Mouse (Mus musculus) embryonic facial prominence, embryonic 13.5 days (tissue): ENCODE data around the gene Slc35a1. TPM values are rescaled to one million over a fixed set of nuclear protein-coding genes. Genes with fewer than 3 reads are reported as not detected.

ENCODE experiments used
- ATAC-seq: fragments of 200-750 bp; cut with Nextera tagmentation; 2 replicates; pipeline ENCODE4 v1.8.0; 2017; ENCODE audit warnings: low read depth; ENCODE audit not compliant: insufficient number of reproducible peaks, insufficient read depth, low FRiP score, low TSS enrichment
- H3K27ac ChIP-seq: fragments of 300-500 bp; sonication (generic); 2 replicates; pipeline ENCODE4 v1.5.1; 2015; ENCODE audit warnings: moderate library complexity, mild to moderate bottlenecking, inconsistent platforms
- H3K27me3 ChIP-seq: fragments of 300-500 bp; sonication (generic); 2 replicates; pipeline ENCODE4 v1.6.1; 2015; ENCODE audit warnings: mild to moderate bottlenecking, inconsistent platforms
- H3K36me3 ChIP-seq: fragments of 300-500 bp; sonication (generic); 2 replicates; pipeline ENCODE4 v1.6.1; 2015; ENCODE audit warnings: mild to moderate bottlenecking, inconsistent platforms
- H3K4me1 ChIP-seq: fragments of 300-500 bp; sonication (generic); 2 replicates; pipeline ENCODE4 v1.6.1; 2015; ENCODE audit warnings: inconsistent platforms
- H3K4me2 ChIP-seq: fragments of 300-500 bp; sonication (generic); 2 replicates; pipeline ENCODE4 v1.6.1; 2015; ENCODE audit warnings: moderate library complexity, mild to moderate bottlenecking, inconsistent platforms
- H3K4me3 ChIP-seq: fragments of 300-500 bp; sonication (generic); 2 replicates; pipeline ENCODE4 v1.5.1; 2015; ENCODE audit warnings: mild to moderate bottlenecking, inconsistent platforms
- H3K9ac ChIP-seq: fragments of 300-500 bp; sonication (generic); 2 replicates; pipeline ENCODE4 v1.6.1; 2015; ENCODE audit warnings: mild to moderate bottlenecking, inconsistent platforms
- H3K9me3 ChIP-seq: fragments of 300-500 bp; sonication (generic); 2 replicates; pipeline ENCODE4 v1.6.1; 2016; ENCODE audit warnings: inconsistent platforms
- WGBS: fragments of 180-500 bp; shearing (Covaris S2); methylation state at CpG from one replicate; pipeline ENCODE4 v1.1.7; 2015; ENCODE audit warnings: mixed read lengths; 5-methylcytosine and 5-hydroxymethylcytosine counted together
- polyA plus RNA-seq: library from polyadenylated mRNA; unstranded; fragments of >200 nt; fragmentation: Nextera tagmentation; extraction: Ambion mirVana; gene quantifications from 2 replicates; pipeline ENCODE4 v1.2.1, GENCODE M21; 2015

The Slc35a1 gene
- polyA plus RNA-seq, 1 experiment from 2014 or later: 50.4 TPM

GRCm38 (mm10) chr4:34707248-34707647, 20.0 kb upstream of the Slc35a1 start:
- Histone ChIP-seq H3K27me3 (no peaks in the 10 kb centered on the region), H3K9me3 (0 out of 2 replicates have a peak, but pooled peaks cover 5% of the 10 kb centered on the region), H3K4me2 (no peak overlapping the region), H3K36me3 (no peaks in the 10 kb centered on the region), H3K9ac (no peak overlapping the region), H3K4me1 (no peaks in the 10 kb centered on the region), H3K27ac (no peak overlapping the region), H3K4me3 (no peak overlapping the region)
- 78% methylated on average over 3 of the region's 3 CpGs for WGBS
- no peak for ATAC-seq

DNA sequence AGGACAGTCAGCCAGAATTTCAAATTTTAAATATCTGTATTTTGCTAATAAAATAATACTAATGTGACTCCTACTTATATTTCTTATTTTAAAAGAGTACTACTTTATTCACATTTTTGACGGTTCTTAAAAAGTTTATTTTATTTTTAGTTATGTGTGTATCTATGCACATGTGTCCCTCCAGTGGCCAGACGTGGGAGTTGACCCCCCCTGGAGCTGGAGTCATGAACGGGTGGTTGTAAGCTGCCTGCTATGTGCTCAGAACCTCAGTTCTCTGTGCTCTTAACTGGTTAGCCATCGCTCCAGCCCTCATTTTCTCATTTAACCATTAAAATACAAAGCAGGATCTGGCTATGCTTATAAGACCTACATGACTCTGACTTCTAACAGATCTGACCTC, 15.8 kb upstream of the Slc35a1 start:
- Histone ChIP-seq H3K4me1 (no peaks in the 10 kb centered on the region), H3K27ac (no peak overlapping the region), H3K4me2 (no peak overlapping the region), H3K9me3 (no peaks in the 10 kb centered on the region), H3K9ac (no peak overlapping the region), H3K4me3 (no peak overlapping the region), H3K27me3 (no peaks in the 10 kb centered on the region), H3K36me3 (no peaks in the 10 kb centered on the region)
- no peak for ATAC-seq
- WGBS: 66% methylated on average over 4 of the region's 4 CpGs

GRCm38 (mm10) chr4:34702231-34702630, 15.0 kb upstream of the Slc35a1 start:
- H3K27ac ChIP-seq: no peak overlapping the region
- no peaks in the 10 kb centered on the region for H3K27me3 ChIP-seq
- H3K9me3 ChIP-seq: no peaks in the 10 kb centered on the region
- no peak overlapping the region for H3K4me2 ChIP-seq
- no peaks in the 10 kb centered on the region for H3K4me1 ChIP-seq
- ATAC-seq: no peak
- 95% methylated on average over 11 of the region's 11 CpGs for WGBS
- H3K36me3 ChIP-seq: no peaks in the 10 kb centered on the region
- no peak overlapping the region for H3K4me3 ChIP-seq
- no peak overlapping the region for H3K9ac ChIP-seq

DNA sequence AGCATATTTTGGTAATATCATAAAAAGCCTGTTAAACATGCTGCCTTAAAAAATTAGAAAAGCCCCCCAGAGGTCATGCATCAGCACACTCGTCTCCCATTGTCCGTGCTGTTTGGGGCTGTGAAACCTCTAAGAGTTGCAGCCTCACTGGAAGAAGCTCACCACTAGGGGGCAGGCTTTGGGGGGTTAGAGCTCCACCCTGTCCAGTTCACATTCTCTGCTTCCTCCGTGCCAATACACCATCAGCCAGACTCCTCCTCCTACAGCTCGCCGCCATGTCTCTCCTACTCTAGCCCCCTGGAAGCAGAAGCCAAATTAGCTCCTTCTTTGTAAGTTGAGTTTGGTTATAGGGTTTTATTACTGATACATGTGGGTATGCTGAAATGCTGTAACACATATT, 14.3 kb upstream of the Slc35a1 start:
- WGBS: 39% methylated on average over 5 of the region's 5 CpGs
- Histone ChIP-seq H3K4me1 (no peaks in the 10 kb centered on the region), H3K4me3 (no peak overlapping the region), H3K27ac (no peak overlapping the region), H3K27me3 (no peaks in the 10 kb centered on the region), H3K36me3 (no peaks in the 10 kb centered on the region), H3K9ac (no peak overlapping the region), H3K4me2 (no peak overlapping the region), H3K9me3 (no peaks in the 10 kb centered on the region)
- ATAC-seq: no peak

GRCm38 (mm10) chr4:34688021-34688420, 783 bp upstream of the Slc35a1 start:
- Histone ChIP-seq H3K9me3 (no peaks in the 10 kb centered on the region), H3K27ac (0 out of 2 replicates have a peak overlapping the region, but pooled peaks have one; percentile 4), H3K36me3 (0 out of 2 replicates have a peak, but pooled peaks cover 2% of the 10 kb centered on the region), H3K4me2 (peak overlapping the region; percentile 60), H3K9ac (no peak overlapping the region), H3K4me1 (peaks cover 5% of the 10 kb centered on the region), H3K27me3 (no peaks in the 10 kb centered on the region), H3K4me3 (no peak overlapping the region)
- 79% methylated on average over 3 of the region's 3 CpGs for WGBS
- no peak for ATAC-seq

DNA sequence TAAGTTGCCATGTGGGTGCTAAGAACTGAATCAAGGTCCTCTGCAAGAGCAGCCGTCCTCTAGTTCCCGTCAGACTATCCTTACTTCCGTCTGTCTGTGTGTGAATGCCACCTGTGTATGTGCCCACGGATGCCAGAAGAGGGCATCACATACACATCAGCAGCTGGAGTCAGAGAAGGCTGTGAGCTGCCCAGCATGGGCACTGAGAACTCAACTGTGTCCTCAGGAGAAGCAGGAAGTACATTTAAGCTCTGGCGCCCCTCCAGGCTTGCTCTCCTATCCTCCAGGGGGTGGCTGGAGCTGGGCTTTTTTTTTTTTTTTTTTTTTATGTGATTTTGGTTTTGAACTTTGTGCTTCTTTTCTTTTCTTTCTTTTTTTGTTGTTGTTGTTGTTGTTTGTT, 6.7 kb downstream of the Slc35a1 start:
- 0 out of 2 replicates have a peak, but pooled peaks cover 4% of the 10 kb centered on the region for H3K4me1 ChIP-seq
- no peak for ATAC-seq

DNA sequence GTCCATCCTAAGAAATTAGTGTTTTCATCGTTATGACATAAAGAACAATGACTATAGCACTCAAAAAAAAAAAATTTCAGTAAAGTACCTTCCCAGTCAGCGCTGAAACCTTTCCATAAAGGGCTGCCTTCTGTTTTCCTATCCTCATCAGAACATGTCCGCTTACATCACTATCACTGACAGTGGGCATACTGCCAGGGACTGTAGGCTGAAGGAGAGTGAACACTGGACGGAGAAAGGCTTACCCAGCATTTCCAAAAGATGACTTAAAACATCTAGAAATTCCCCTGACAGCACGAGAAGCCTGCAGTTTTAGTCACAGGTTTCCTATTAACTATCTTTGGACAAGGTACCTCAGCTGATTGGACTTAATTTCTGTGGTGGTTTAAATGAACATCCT, 13.5 kb downstream of the Slc35a1 start:
- Histone ChIP-seq H3K9me3 (no peaks in the 10 kb centered on the region), H3K4me1 (0 out of 2 replicates have a peak, but pooled peaks cover 4% of the 10 kb centered on the region), H3K4me3 (no peak overlapping the region), H3K9ac (no peak overlapping the region), H3K36me3 (peaks cover 42% of the 10 kb centered on the region), H3K27ac (no peak overlapping the region), H3K27me3 (no peaks in the 10 kb centered on the region), H3K4me2 (no peak overlapping the region)
- WGBS: 96% methylated on average over 5 of the region's 5 CpGs
- ATAC-seq: no peak

More for the DNA sequence above, 6.7 kb downstream of the Slc35a1 start:
- Histone ChIP-seq H3K4me2 (no peak overlapping the region), H3K9me3 (no peaks in the 10 kb centered on the region), H3K27me3 (no peaks in the 10 kb centered on the region), H3K27ac (no peak overlapping the region), H3K4me3 (no peak overlapping the region), H3K36me3 (peaks cover 36% of the 10 kb centered on the region), H3K9ac (no peak overlapping the region)
- WGBS: 85% methylated on average over 5 of the region's 5 CpGs

- Histone ChIP-seq H3K9ac (no peak overlapping the region), H3K4me2 (no peak overlapping the region), H3K27ac (no peak overlapping the region), H3K4me3 (no peak overlapping the region), H3K27me3 (no peaks in the 10 kb centered on the region), H3K4me1 (no peaks in the 10 kb centered on the region), H3K36me3 (peaks cover 59% of the 10 kb centered on the region), H3K9me3 (no peaks in the 10 kb centered on the region)
- 94% methylated on average over 5 of the region's 5 CpGs for WGBS
- no peak for ATAC-seq
Observed at GRCm38 (mm10) chr4:34667923-34668322, 19.3 kb downstream of the Slc35a1 start.

- no peaks in the 10 kb centered on the region for H3K4me1 ChIP-seq
- no peak overlapping the region for H3K4me3 ChIP-seq
- H3K27me3 ChIP-seq: no peaks in the 10 kb centered on the region
- 91% methylated on average over 6 of the region's 6 CpGs for WGBS
- peaks cover 88% of the 10 kb centered on the region for H3K36me3 ChIP-seq
- no peak overlapping the region for H3K27ac ChIP-seq
- H3K9me3 ChIP-seq: no peaks in the 10 kb centered on the region
- H3K9ac ChIP-seq: no peak overlapping the region
- no peak overlapping the region for H3K4me2 ChIP-seq
- no peak for ATAC-seq
Observed at GRCm38 (mm10) chr4:34661927-34662326, 25.3 kb downstream of the Slc35a1 start.

GRCm38 (mm10) chr4:34661514-34661913, 25.7 kb downstream of the Slc35a1 start:
- no peak overlapping the region for H3K4me3 ChIP-seq
- H3K27ac ChIP-seq: no peak overlapping the region
- ATAC-seq: no peak
- no peaks in the 10 kb centered on the region for H3K4me1 ChIP-seq
- H3K9ac ChIP-seq: no peak overlapping the region
- WGBS: 94% methylated on average over 2 of the region's 2 CpGs
- no peak overlapping the region for H3K4me2 ChIP-seq
- no peaks in the 10 kb centered on the region for H3K9me3 ChIP-seq
- no peaks in the 10 kb centered on the region for H3K27me3 ChIP-seq
- peaks cover 88% of the 10 kb centered on the region for H3K36me3 ChIP-seq

GRCm38 (mm10) chr4:34659012-34659411, 28.2 kb downstream of the Slc35a1 start:
- no peak overlapping the region for H3K4me3 ChIP-seq
- H3K9me3 ChIP-seq: no peaks in the 10 kb centered on the region
- H3K4me2 ChIP-seq: no peak overlapping the region
- H3K27me3 ChIP-seq: no peaks in the 10 kb centered on the region
- ATAC-seq: no peak
- H3K4me1 ChIP-seq: no peaks in the 10 kb centered on the region
- H3K27ac ChIP-seq: no peak overlapping the region
- peaks cover 88% of the 10 kb centered on the region for H3K36me3 ChIP-seq
- H3K9ac ChIP-seq: no peak overlapping the region
- WGBS: 79% methylated on average over 2 of the region's 2 CpGs

- WGBS: 95% methylated on average over 10 of the region's 10 CpGs
- no peak overlapping the region for H3K4me2 ChIP-seq
- no peaks in the 10 kb centered on the region for H3K27me3 ChIP-seq
- no peaks in the 10 kb centered on the region for H3K4me1 ChIP-seq
- no peak overlapping the region for H3K9ac ChIP-seq
- H3K9me3 ChIP-seq: no peaks in the 10 kb centered on the region
- peaks cover 81% of the 10 kb centered on the region for H3K36me3 ChIP-seq
- no peak overlapping the region for H3K27ac ChIP-seq
- no peak for ATAC-seq
- H3K4me3 ChIP-seq: no peak overlapping the region
Observed at GRCm38 (mm10) chr4:34656101-34656500, 31.1 kb downstream of the Slc35a1 start.

DNA sequence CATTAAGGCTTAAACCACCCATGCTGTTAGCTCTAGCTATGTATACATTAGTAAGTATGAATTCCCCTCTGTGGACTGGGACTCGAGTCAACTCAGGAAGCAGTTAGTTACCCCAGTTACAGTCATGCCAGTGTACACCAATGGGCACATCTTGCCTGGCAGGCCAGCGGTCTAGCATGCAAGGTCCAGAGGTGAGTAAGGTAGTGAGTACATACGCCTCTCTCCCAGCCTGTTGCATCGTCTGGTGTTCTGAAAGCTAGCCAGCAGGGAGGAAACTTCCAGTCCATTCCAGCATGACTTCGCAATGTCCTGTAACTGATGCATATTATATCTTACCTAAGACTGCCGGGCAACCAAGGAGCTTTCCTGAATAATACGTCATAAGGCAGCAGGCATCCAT, 34.1 kb downstream of the Slc35a1 start:
- H3K9ac ChIP-seq: no peak overlapping the region
- H3K27me3 ChIP-seq: no peaks in the 10 kb centered on the region
- 91% methylated on average over 7 of the region's 7 CpGs for WGBS
- no peak for ATAC-seq
- no peaks in the 10 kb centered on the region for H3K9me3 ChIP-seq
- H3K4me2 ChIP-seq: no peak overlapping the region
- H3K27ac ChIP-seq: no peak overlapping the region
- H3K4me1 ChIP-seq: no peaks in the 10 kb centered on the region
- H3K36me3 ChIP-seq: peaks cover 60% of the 10 kb centered on the region
- H3K4me3 ChIP-seq: no peak overlapping the region
